Mouse (Mus musculus) stomach, postnatal 0 days (tissue): Measurements from ENCODE around the gene Batf.

Experiments
- CTCF ChIP-seq: IDR thresholded peaks from 2 replicates; pipeline ENCODE4 v1.5.1; 2016; ENCODE audit warnings: antibody characterized with exemption, low read depth, mild to moderate bottlenecking, moderate library complexity
- EP300 ChIP-seq: optimal IDR thresholded peaks from 2 replicates; pipeline ENCODE3; 2016; ENCODE audit warnings: antibody characterized with exemption

DNA sequence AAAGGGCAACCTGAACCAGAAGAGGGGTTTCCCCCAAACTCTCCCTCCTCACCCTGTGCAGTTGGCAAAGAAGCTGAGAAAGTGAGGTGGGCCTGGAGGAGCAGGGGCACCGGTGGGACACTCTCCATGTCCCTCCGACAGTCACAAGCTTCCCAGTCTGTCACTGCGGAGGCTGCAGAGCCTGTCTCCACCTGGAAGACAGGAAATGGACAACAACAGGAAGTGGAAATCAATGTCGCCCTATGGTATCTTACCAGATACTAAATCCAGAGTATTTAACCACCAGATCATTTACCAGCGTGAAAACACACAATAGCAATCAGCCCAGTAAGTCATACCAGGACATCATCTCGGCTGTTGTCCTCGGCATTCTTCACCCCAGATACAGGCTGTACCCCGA lies 20.4 kb upstream of the Batf start:
- no peak for TF ChIP-seq EP300
- no peak for TF ChIP-seq CTCF
